Mouse (Mus musculus) lung, adult 2 months (tissue): ENCODE measurements at regions not wholly inside any gene's neighbourhood (a gene's known extent, or its start where the extent isn't known, plus 50 kb on each side); places are given as distances from the start of the nearest gene placed in this dataset.

ENCODE experiments used
- DNase-seq: peaks from one replicate; pipeline ENCODE4 v3.0.0; 2022
- H3K4me1 ChIP-seq: fragments of 200-500 bp; 2 replicates; pipeline ENCODE4 v1.6.1; 2011; ENCODE audit warnings: low read length; ENCODE audit not compliant: control insufficient read depth, insufficient read depth
- H3K4me3 ChIP-seq: fragments of 200-500 bp; replicated peaks from 2 replicates; pipeline ENCODE3; 2011; ENCODE audit warnings: low read depth, mild to moderate bottlenecking, control low read depth, low read length; ENCODE audit errors: extremely low read depth
- CTCF ChIP-seq: fragments of 200-500 bp; IDR thresholded peaks from 2 replicates; pipeline ENCODE4 v1.5.1; 2011; ENCODE audit warnings: mild to moderate bottlenecking, low read length, control low read depth; ENCODE audit not compliant: insufficient read depth
- POLR2A ChIP-seq: fragments of 200-500 bp; IDR thresholded peaks from 2 replicates; pipeline ENCODE4 v1.6.1; 2011; ENCODE audit warnings: low read depth, mild to moderate bottlenecking, control low read depth, low read length, borderline replicate concordance; ENCODE audit errors: extremely low read depth
- WGBS: fragments of 180-500 bp; shearing (Covaris S2); methylation state at CpG from one replicate; pipeline ENCODE4 v1.1.7; 2018; 5-methylcytosine and 5-hydroxymethylcytosine counted together

GRCm38 (mm10) chr17:45885461-45886336, 146.5 kb downstream of the Vegfa start:
- DNase-seq = peak; percentile 53
- H3K4me3 ChIP-seq = no peak overlapping the region
- WGBS = 39% methylated on average over 24 of the region's 24 CpGs
- TF ChIP-seq POLR2A (peak; percentile 27; the same call in 1 of the 2 replicates), CTCF (no peak)
- peaks cover 3% of the 10 kb centered on the region; the same call in 1 of the 2 replicates for H3K4me1 ChIP-seq

- DNase-seq = no peak
- H3K4me1 ChIP-seq = peaks cover 3% of the 10 kb centered on the region; the same call in 1 of the 2 replicates
- no peak overlapping the region for H3K4me3 ChIP-seq
- TF ChIP-seq POLR2A (no peak), CTCF (no peak)
- 60% methylated on average over 9 of the region's 9 CpGs for WGBS
These were observed 148.0 kb downstream of the Vegfa start for GRCm38 (mm10) chr17:45884021-45884722.

GRCm38 (mm10) chr17:45882682-45883081, 149.0 kb upstream of the 1600014C23Rik start:
- Histone ChIP-seq H3K4me1 (peaks cover 3% of the 10 kb centered on the region; the same call in 1 of the 2 replicates), H3K4me3 (no peak overlapping the region)
- TF ChIP-seq CTCF (no peak), POLR2A (no peak)
- no peak for DNase-seq
- WGBS = 59% methylated on average over 3 of the region's 3 CpGs

- TF ChIP-seq CTCF (no peak), POLR2A (no peak)
- Histone ChIP-seq H3K4me3 (no peak overlapping the region), H3K4me1 (peaks cover 1% of the 10 kb centered on the region; the same call in 1 of the 2 replicates)
- no peak for DNase-seq
- WGBS = 92% methylated on average over 9 of the region's 9 CpGs
These were observed 147.6 kb upstream of the 1600014C23Rik start for GRCm38 (mm10) chr17:45881284-45881683.

GRCm38 (mm10) chr17:45880761-45881160, 147.1 kb upstream of the 1600014C23Rik start:
- DNase-seq = no peak
- 80% methylated on average over 6 of the region's 6 CpGs for WGBS
- Histone ChIP-seq H3K4me1 (no peaks in the 10 kb centered on the region), H3K4me3 (no peak overlapping the region)
- TF ChIP-seq POLR2A = no peak
- TF ChIP-seq CTCF = no peak

GRCm38 (mm10) chr17:45879478-45880250, 146.0 kb upstream of the 1600014C23Rik start:
- DNase-seq = no peak
- Histone ChIP-seq H3K4me1 (no peaks in the 10 kb centered on the region), H3K4me3 (no peak overlapping the region)
- whole genome bisulfite sequencing = 64% methylated on average over 6 of the region's 6 CpGs
- no peak for TF ChIP-seq CTCF
- no peak for TF ChIP-seq POLR2A

- no peak for TF ChIP-seq POLR2A
- TF ChIP-seq CTCF = no peak
- WGBS = 90% methylated on average over 6 of the region's 6 CpGs
- H3K4me1 ChIP-seq = no peaks in the 10 kb centered on the region
These were observed 144.8 kb upstream of the 1600014C23Rik start for GRCm38 (mm10) chr17:45878394-45878793.

GRCm38 (mm10) chr17:45875325-45875724, 141.7 kb upstream of the 1600014C23Rik start:
- TF ChIP-seq POLR2A = no peak
- no peak for TF ChIP-seq CTCF
- Histone ChIP-seq H3K4me3 (no peak overlapping the region), H3K4me1 (peaks cover 6% of the 10 kb centered on the region)
- no peak for DNase-seq
- WGBS = 77% methylated on average over 8 of the region's 8 CpGs

More at GRCm38 (mm10) chr17:45878394-45878793, 144.8 kb upstream of the 1600014C23Rik start:
- no peak for DNase-seq
- H3K4me3 ChIP-seq = no peak overlapping the region

- TF ChIP-seq CTCF = no peak
- TF ChIP-seq POLR2A = no peak
- Histone ChIP-seq H3K4me3 (no peak overlapping the region), H3K4me1 (peaks cover 6% of the 10 kb centered on the region)
- DNase-seq = no peak
- 38% methylated on average over 8 of the region's 8 CpGs for WGBS
These were observed 140.4 kb upstream of the 1600014C23Rik start for GRCm38 (mm10) chr17:45873996-45874395.
